ENCODE assay signal across 34 mouse cellular contexts in genomic region chr6:83703000-83703721, GRCm38 (mm10). TPM values are rescaled to one million over a fixed set of nuclear protein-coding genes. Genes with fewer than 3 reads are reported as not detected.
DNase-seq lines count a peak whose midpoint lies in the region; ATAC-seq and TF ChIP-seq lines count a peak whose summit lies in the region.
"Had no signal": no experiment of that assay in that cellular context is flagged by ENCODE, and none has a peak within 500 bp of the region (broad histone marks: within the 10 kb centered on the region; RNA-seq: fewer than 3 reads in every experiment).

No protein-coding gene starts in this region.

- H3K9me3 ChIP-seq in midbrain, embryonic 10.5 days (replicated peaks): peaks cover 4% of the 10 kb centered on the region
- no peaks in the 10 kb centered on the region for H3K9me3 ChIP-seq in midbrain, embryonic 15.5 days
- H3K9me3 ChIP-seq in embryonic facial prominence, embryonic 10.5 days: no peaks in the 10 kb centered on the region
- no peaks in the 10 kb centered on the region for H3K9me3 ChIP-seq in limb, embryonic 14.5 days (ENCODE audit: control insufficient read depth, low read length)
- no peaks in the 10 kb centered on the region for H3K9me3 ChIP-seq in intestine, embryonic 15.5 days
- H3K9me3 ChIP-seq in kidney, embryonic 16.5 days (ENCODE audit: low read length): no peaks in the 10 kb centered on the region
- H3K9me3 ChIP-seq: embryonic facial prominence, embryonic 13.5 days; heart, embryonic 13.5 days; hindbrain, embryonic 12.5 days; limb, embryonic 13.5 days; liver, embryonic 12.5 days; megakaryocyte, embryonic 14.5 days; neural tube, embryonic 12.5 days had no signal

- peaks cover 100% of the 10 kb centered on the region for H3K27me3 ChIP-seq in midbrain, embryonic 10.5 days (ENCODE audit: low read depth, poor library complexity, severe bottlenecking)
- peaks cover 87% of the 10 kb centered on the region for H3K27me3 ChIP-seq in midbrain, embryonic 15.5 days (replicated peaks)
- peaks cover 100% of the 10 kb centered on the region for H3K27me3 ChIP-seq in embryonic facial prominence, embryonic 10.5 days (replicated peaks; ENCODE audit: low read depth, poor library complexity, severe bottlenecking)
- peaks cover 94% of the 10 kb centered on the region for H3K27me3 ChIP-seq in limb, embryonic 14.5 days (ENCODE audit: control insufficient read depth, insufficient read depth, low read length)
- peaks cover 89% of the 10 kb centered on the region for H3K27me3 ChIP-seq in intestine, embryonic 15.5 days (replicated peaks)
- peaks cover 96% of the 10 kb centered on the region for H3K27me3 ChIP-seq in kidney, embryonic 16.5 days (ENCODE audit: insufficient read depth, low read length)

- no peak overlapping the region for H3K27ac ChIP-seq in midbrain, embryonic 10.5 days (replicated peaks)
- H3K27ac ChIP-seq in midbrain, embryonic 15.5 days: no peak overlapping the region
- H3K27ac ChIP-seq in embryonic facial prominence, embryonic 10.5 days (replicated peaks): no peak overlapping the region
- H3K27ac ChIP-seq in limb, embryonic 14.5 days (replicated peaks; ENCODE audit: low read depth, low read length): no peak overlapping the region
- no peak overlapping the region for H3K27ac ChIP-seq in intestine, embryonic 15.5 days
- H3K27ac ChIP-seq in kidney, embryonic 16.5 days (ENCODE audit: low read length): no peak overlapping the region
- H3K27ac ChIP-seq: embryonic facial prominence, embryonic 13.5 days; forebrain, embryonic 10.5 days; heart, embryonic 13.5 days; hindbrain, embryonic 12.5 days; kidney, postnatal 0 days; limb, embryonic 13.5 days; liver, embryonic 12.5 days; neural tube, embryonic 12.5 days had no signal

- H3K9ac ChIP-seq in midbrain, embryonic 15.5 days: no peak overlapping the region
- 0 out of 2 replicates have a peak overlapping the region, but pooled peaks have one; percentile 12 for H3K9ac ChIP-seq in limb, embryonic 14.5 days (ENCODE audit: low read depth, low read length, severe bottlenecking)
- H3K9ac ChIP-seq in intestine, embryonic 15.5 days: no peak overlapping the region
- H3K9ac ChIP-seq in kidney, embryonic 16.5 days (replicated peaks; ENCODE audit: low read length): no peak overlapping the region
- H3K9ac ChIP-seq: embryonic facial prominence, embryonic 13.5 days; forebrain, postnatal 0 days; heart, embryonic 13.5 days; hindbrain, embryonic 12.5 days; limb, embryonic 13.5 days; liver, embryonic 12.5 days; liver, postnatal 0 days; neural tube, embryonic 12.5 days had no signal

- ATAC-seq in midbrain, embryonic 15.5 days (replicated peaks): no peak
- no peak for ATAC-seq in limb, embryonic 14.5 days (ENCODE audit: low FRiP score, low read depth)
- no peak for ATAC-seq in intestine, embryonic 15.5 days
- ATAC-seq in kidney, embryonic 16.5 days (ENCODE audit: low FRiP score, low TSS enrichment): no peak
- ATAC-seq: inflammation-experienced regulatory T-cells, adult 6 months; liver, embryonic 12.5 days; liver, postnatal 0 days had no signal

- H3K4me2 ChIP-seq in midbrain, embryonic 15.5 days: no peak overlapping the region
- H3K4me2 ChIP-seq in limb, embryonic 14.5 days (replicated peaks; ENCODE audit: low read depth, low read length, severe bottlenecking): no peak overlapping the region
- no peak overlapping the region for H3K4me2 ChIP-seq in intestine, embryonic 15.5 days (replicated peaks)
- no peak overlapping the region for H3K4me2 ChIP-seq in kidney, embryonic 16.5 days (replicated peaks; ENCODE audit: low read depth, low read length)
- H3K4me2 ChIP-seq: hindbrain, embryonic 12.5 days; liver, embryonic 12.5 days had no signal

- WGBS in midbrain, embryonic 10.5 days: under 1% methylated on average over 27 of the region's 27 CpGs
- under 1% methylated on average over 27 of the region's 27 CpGs for WGBS in midbrain, embryonic 15.5 days
- WGBS in embryonic facial prominence, embryonic 10.5 days: under 1% methylated on average over 27 of the region's 27 CpGs
- 2% methylated on average over 27 of the region's 27 CpGs for WGBS in limb, embryonic 14.5 days
- 1% methylated on average over 27 of the region's 27 CpGs for WGBS in intestine, embryonic 15.5 days
- under 1% methylated on average over 27 of the region's 27 CpGs for WGBS in kidney, embryonic 16.5 days

- no peak for TF ChIP-seq POLR2A in limb, embryonic 14.5 days (IDR thresholded peaks at IDR 0.05; ENCODE audit: borderline replicate concordance, extremely low read depth, insufficient read depth, insufficient read length)

- peak; percentile 52 for DNase-seq in midbrain, embryonic 10.5 days (ENCODE audit: low spot score)
- peak; percentile 84 for DNase-seq in ES-CJ7 (ENCODE audit: low read depth, low spot score)
- DNase-seq in embryonic facial prominence, embryonic 10.5 days (ENCODE audit: low spot score): peak; percentile 53
- DNase-seq in limb, embryonic 14.5 days (ENCODE audit: low spot score): no peak
- DNase-seq: adrenal gland, postnatal 10 days; cerebellum, adult 11-12 months; cerebellum, adult 9-11 months; heart, postnatal 10 days; kidney, adult 18-20 months; layer of hippocampus, adult 9-11 months; liver, postnatal 0 days; lung, postnatal 36 days; midbrain, embryonic 14.5 days; right cerebral cortex, postnatal 25 days; thymus, postnatal 14 days had no signal

- no peaks in the 10 kb centered on the region for H3K36me3 ChIP-seq in midbrain, embryonic 10.5 days
- H3K36me3 ChIP-seq in midbrain, embryonic 15.5 days (replicated peaks): no peaks in the 10 kb centered on the region
- H3K36me3 ChIP-seq in embryonic facial prominence, embryonic 10.5 days (replicated peaks): no peaks in the 10 kb centered on the region
- no peaks in the 10 kb centered on the region for H3K36me3 ChIP-seq in limb, embryonic 14.5 days (ENCODE audit: control insufficient read depth, insufficient read depth, low read length)
- no peaks in the 10 kb centered on the region for H3K36me3 ChIP-seq in intestine, embryonic 15.5 days
- H3K36me3 ChIP-seq in kidney, embryonic 16.5 days (ENCODE audit: insufficient read depth, low read length): no peaks in the 10 kb centered on the region
- H3K36me3 ChIP-seq: embryonic facial prominence, embryonic 13.5 days; forebrain, embryonic 10.5 days; heart, embryonic 13.5 days; hindbrain, embryonic 12.5 days; limb, embryonic 13.5 days; liver, embryonic 12.5 days; neural tube, embryonic 12.5 days had no signal

- H3K4me3 ChIP-seq in midbrain, embryonic 10.5 days: no peak overlapping the region
- no peak overlapping the region for H3K4me3 ChIP-seq in midbrain, embryonic 15.5 days
- no peak overlapping the region for H3K4me3 ChIP-seq in embryonic facial prominence, embryonic 10.5 days
- no peak overlapping the region for H3K4me3 ChIP-seq in limb, embryonic 14.5 days (replicated peaks; ENCODE audit: low read length)
- H3K4me3 ChIP-seq in intestine, embryonic 15.5 days (replicated peaks): no peak overlapping the region
- no peak overlapping the region for H3K4me3 ChIP-seq in kidney, embryonic 16.5 days (ENCODE audit: low read length)
- H3K4me3 ChIP-seq: liver, embryonic 12.5 days; megakaryocyte, embryonic 14.5 days; neural tube, embryonic 12.5 days had no signal

- H3K4me1 ChIP-seq in midbrain, embryonic 10.5 days: peaks cover 7% of the 10 kb centered on the region
- H3K4me1 ChIP-seq in midbrain, embryonic 15.5 days: peaks cover 3% of the 10 kb centered on the region; the same call in 1 of the 2 replicates
- peaks cover 7% of the 10 kb centered on the region; the same call in 1 of the 2 replicates for H3K4me1 ChIP-seq in embryonic facial prominence, embryonic 10.5 days
- H3K4me1 ChIP-seq in limb, embryonic 14.5 days (ENCODE audit: control insufficient read depth, insufficient read depth, low read length): no peaks in the 10 kb centered on the region
- H3K4me1 ChIP-seq in intestine, embryonic 15.5 days (replicated peaks): peaks cover 6% of the 10 kb centered on the region; the same call in 1 of the 2 replicates
- no peaks in the 10 kb centered on the region for H3K4me1 ChIP-seq in kidney, embryonic 16.5 days (ENCODE audit: insufficient read depth, low read length)
- H3K4me1 ChIP-seq: liver, embryonic 12.5 days; neural tube, embryonic 12.5 days had no signal

RNA-seq across cellular contexts. Expression of gene Vax2, which starts 7.9 kb away (rescaled TPM):
- polyA plus RNA-seq in midbrain, embryonic 10.5 days (2016; fragmentation: Nextera tagmentation; extraction: Ambion mirVana): 0.60 and 1.9 TPM in 2 replicates
- 0.18 and 0.23 TPM in 2 replicates for polyA plus RNA-seq in midbrain, embryonic 15.5 days (2015; fragmentation: Nextera tagmentation; extraction: Ambion mirVana)
- 3.7 and 4.8 TPM in 2 replicates for polyA plus RNA-seq in embryonic facial prominence, embryonic 10.5 days (2016; fragmentation: Nextera tagmentation; extraction: Ambion mirVana)
- polyA plus RNA-seq in limb, embryonic 14.5 days (2012; rRNA removed): 0.70 and 1.1 TPM in 2 replicates
- 0.80 and 1.4 TPM in 2 replicates for polyA plus RNA-seq in limb, embryonic 14.5 days (2014; fragmentation: Nextera tagmentation; extraction: Ambion mirVana)
- not detected in 2 replicates for polyA plus RNA-seq in intestine, embryonic 15.5 days (2015; fragmentation: Nextera tagmentation; extraction: Ambion mirVana)
- not detected in 2 replicates for polyA plus RNA-seq in kidney, embryonic 16.5 days (2015; fragmentation: Nextera tagmentation; extraction: Ambion mirVana)
- polyA plus RNA-seq: embryonic facial prominence, embryonic 13.5 days; forebrain, postnatal 0 days; gonadal fat pad, adult 2 months; heart, embryonic 13.5 days; hindbrain, embryonic 12.5 days; kidney, postnatal 0 days; liver, embryonic 12.5 days; liver, postnatal 0 days; lung, embryonic 16.5 days; stomach, embryonic 16.5 days; urinary bladder, adult 2 months had no signal

RNA-seq across cellular contexts. Expression of gene Cd207, which starts 25.5 kb away (rescaled TPM):
- polyA plus RNA-seq in midbrain, embryonic 10.5 days (2016; fragmentation: Nextera tagmentation; extraction: Ambion mirVana): not detected in 2 replicates
- polyA plus RNA-seq in midbrain, embryonic 15.5 days (2015; fragmentation: Nextera tagmentation; extraction: Ambion mirVana): not detected in 2 replicates
- not detected in 2 replicates for polyA plus RNA-seq in embryonic facial prominence, embryonic 10.5 days (2016; fragmentation: Nextera tagmentation; extraction: Ambion mirVana)
- polyA plus RNA-seq in limb, embryonic 14.5 days (2012; rRNA removed): not detected in 2 replicates
- not detected in 2 replicates for polyA plus RNA-seq in limb, embryonic 14.5 days (2014; fragmentation: Nextera tagmentation; extraction: Ambion mirVana)
- polyA plus RNA-seq in intestine, embryonic 15.5 days (2015; fragmentation: Nextera tagmentation; extraction: Ambion mirVana): not detected in 2 replicates
- polyA plus RNA-seq in kidney, embryonic 16.5 days (2015; fragmentation: Nextera tagmentation; extraction: Ambion mirVana): not detected in 2 replicates
- polyA plus RNA-seq: CD4-positive, CD25-positive, alpha-beta regulatory T cell, adult 4 months; embryonic facial prominence, embryonic 13.5 days; forebrain, embryonic 10.5 days; forebrain, postnatal 0 days; gonadal fat pad, adult 2 months; hindbrain, embryonic 12.5 days; inflammation-experienced regulatory T-cells, adult 6 months; kidney, postnatal 0 days; limb, embryonic 13.5 days; lung, embryonic 16.5 days; midbrain, embryonic 14.5 days; neural tube, embryonic 12.5 days; urinary bladder, adult 2 months had no signal

RNA-seq across cellular contexts. Expression of gene Atp6v1b1, which starts 39.6 kb away (rescaled TPM):
- polyA plus RNA-seq in midbrain, embryonic 10.5 days (2016; fragmentation: Nextera tagmentation; extraction: Ambion mirVana): not detected in 2 replicates
- polyA plus RNA-seq in midbrain, embryonic 15.5 days (2015; fragmentation: Nextera tagmentation; extraction: Ambion mirVana): not detected in 2 replicates
- not detected in 2 replicates for polyA plus RNA-seq in embryonic facial prominence, embryonic 10.5 days (2016; fragmentation: Nextera tagmentation; extraction: Ambion mirVana)
- 0.05 TPM in 2 replicates for polyA plus RNA-seq in limb, embryonic 14.5 days (2012; rRNA removed)
- polyA plus RNA-seq in limb, embryonic 14.5 days (2014; fragmentation: Nextera tagmentation; extraction: Ambion mirVana): not detected in 2 replicates
- 0.08 TPM in 1 of 2 replicates, not detected in the other for polyA plus RNA-seq in intestine, embryonic 15.5 days (2015; fragmentation: Nextera tagmentation; extraction: Ambion mirVana)
- 14.1 and 15.8 TPM in 2 replicates for polyA plus RNA-seq in kidney, embryonic 16.5 days (2015; fragmentation: Nextera tagmentation; extraction: Ambion mirVana)
- polyA plus RNA-seq: CD4-positive, CD25-positive, alpha-beta regulatory T cell, adult 4 months; forebrain, embryonic 10.5 days; heart, embryonic 13.5 days; hindbrain, embryonic 12.5 days; inflammation-experienced regulatory T-cells, adult 6 months; limb, embryonic 13.5 days; liver, embryonic 12.5 days; liver, postnatal 0 days; midbrain, embryonic 14.5 days; neural tube, embryonic 12.5 days; stomach, embryonic 16.5 days; urinary bladder, adult 2 months had no signal

RNA-seq across cellular contexts. Expression of gene Clec4f, which starts 47.2 kb away (rescaled TPM):
- polyA plus RNA-seq in midbrain, embryonic 10.5 days (2016; fragmentation: Nextera tagmentation; extraction: Ambion mirVana): 0.15 TPM in 1 of 2 replicates, not detected in the other
- not detected in 2 replicates for polyA plus RNA-seq in midbrain, embryonic 15.5 days (2015; fragmentation: Nextera tagmentation; extraction: Ambion mirVana)
- not detected in 2 replicates for polyA plus RNA-seq in embryonic facial prominence, embryonic 10.5 days (2016; fragmentation: Nextera tagmentation; extraction: Ambion mirVana)
- not detected in 2 replicates for polyA plus RNA-seq in limb, embryonic 14.5 days (2012; rRNA removed)
- polyA plus RNA-seq in limb, embryonic 14.5 days (2014; fragmentation: Nextera tagmentation; extraction: Ambion mirVana): not detected in 2 replicates
- 0.09 and 0.15 TPM in 2 replicates for polyA plus RNA-seq in intestine, embryonic 15.5 days (2015; fragmentation: Nextera tagmentation; extraction: Ambion mirVana)
- polyA plus RNA-seq in kidney, embryonic 16.5 days (2015; fragmentation: Nextera tagmentation; extraction: Ambion mirVana): 0.07 TPM in 1 of 2 replicates, not detected in the other
- polyA plus RNA-seq: CD4-positive, CD25-positive, alpha-beta regulatory T cell, adult 4 months; embryonic facial prominence, embryonic 13.5 days; forebrain, embryonic 10.5 days; gonadal fat pad, adult 2 months; hindbrain, embryonic 12.5 days; inflammation-experienced regulatory T-cells, adult 6 months; kidney, postnatal 0 days; limb, embryonic 13.5 days; neural tube, embryonic 12.5 days; urinary bladder, adult 2 months had no signal

RNA-seq across cellular contexts. Expression of gene Ankrd53, which starts 59.3 kb away (rescaled TPM):
- 0.24 TPM in 1 of 2 replicates, not detected in the other for polyA plus RNA-seq in midbrain, embryonic 10.5 days (2016; fragmentation: Nextera tagmentation; extraction: Ambion mirVana)
- 0.22 and 0.36 TPM in 2 replicates for polyA plus RNA-seq in midbrain, embryonic 15.5 days (2015; fragmentation: Nextera tagmentation; extraction: Ambion mirVana)
- polyA plus RNA-seq in embryonic facial prominence, embryonic 10.5 days (2016; fragmentation: Nextera tagmentation; extraction: Ambion mirVana): 0.11 and 0.15 TPM in 2 replicates
- not detected in 2 replicates for polyA plus RNA-seq in limb, embryonic 14.5 days (2012; rRNA removed)
- not detected in 2 replicates for polyA plus RNA-seq in limb, embryonic 14.5 days (2014; fragmentation: Nextera tagmentation; extraction: Ambion mirVana)
- 0.13 TPM in 1 of 2 replicates, not detected in the other for polyA plus RNA-seq in intestine, embryonic 15.5 days (2015; fragmentation: Nextera tagmentation; extraction: Ambion mirVana)
- polyA plus RNA-seq in kidney, embryonic 16.5 days (2015; fragmentation: Nextera tagmentation; extraction: Ambion mirVana): 0.19 and 0.30 TPM in 2 replicates
- polyA plus RNA-seq: CD4-positive, CD25-positive, alpha-beta regulatory T cell, adult 4 months; forebrain, postnatal 0 days; heart, embryonic 13.5 days; hindbrain, embryonic 12.5 days; liver, embryonic 12.5 days; liver, postnatal 0 days; lung, embryonic 16.5 days; stomach, embryonic 16.5 days; urinary bladder, adult 2 months had no signal

Comparison
In these comparisons a context has a peak if more than half of its experiments do, and no peak if none do; other contexts are left out.
1. RNA of gene Atp6v1b1, which starts 39.6 kb away (polyA plus RNA-seq): 14.1 to 15.8 TPM in kidney, embryonic 16.5 days; not detected in midbrain, embryonic 15.5 days, 0.08 TPM in intestine, embryonic 15.5 days, 0.05 TPM in limb, embryonic 14.5 days, not detected in midbrain, embryonic 10.5 days and not detected in embryonic facial prominence, embryonic 10.5 days; every median in the first group is over 10 times any median in the second.